Mouse (Mus musculus): ENCODE measurements around the gene Adprh. TPM values are rescaled to one million over a fixed set of nuclear protein-coding genes. Genes with fewer than 3 reads are reported as not detected.
"Not testable (repeated sequence)": the region's sequence is repeated elsewhere in the genome, so short reads cannot be mapped to it uniquely, and the experiment has no call there.

Gene Adprh
- polyA plus RNA-seq, 1 experiment from 2014 or later: 139 TPM

- Histone ChIP-seq H3K9me3 (ENCODE audit: control insufficient read depth, low read length) (no peaks in the 10 kb centered on the region), H3K27ac (replicated peaks; ENCODE audit: low read depth, low read length) (no peak overlapping the region), H3K27me3 (ENCODE audit: control insufficient read depth, insufficient read depth, low read length) (no peaks in the 10 kb centered on the region), H3K36me3 (ENCODE audit: control insufficient read depth, insufficient read depth, low read length) (peaks cover 43% of the 10 kb centered on the region), H3K4me3 (replicated peaks; ENCODE audit: low read depth, low read length) (no peak overlapping the region), H3K4me1 (ENCODE audit: control insufficient read depth, insufficient read depth, low read length) (peaks cover 14% of the 10 kb centered on the region), H3K9ac (replicated peaks; ENCODE audit: low read length) (no peak overlapping the region), H3K4me2 (ENCODE audit: low read length) (no peak overlapping the region)
- WGBS: 92% methylated on average over 7 of the region's 7 CpGs
- DNase-seq (no peak), ATAC-seq (ENCODE audit: low FRiP score, low TSS enrichment) (no peak)
Measured at GRCm38 (mm10) chr16:38450707-38451106, 1.8 kb downstream of the Adprh start.

GRCm38 (mm10) chr16:38448458-38448857, 4.0 kb downstream of the Adprh start:
- WGBS: 96% methylated on average over 12 of the region's 12 CpGs
- Histone ChIP-seq H3K27ac (replicated peaks; ENCODE audit: low read depth, low read length) (no peak overlapping the region), H3K4me1 (ENCODE audit: control insufficient read depth, insufficient read depth, low read length) (peaks cover 14% of the 10 kb centered on the region), H3K36me3 (ENCODE audit: control insufficient read depth, insufficient read depth, low read length) (peaks cover 63% of the 10 kb centered on the region), H3K9ac (replicated peaks; ENCODE audit: low read length) (no peak overlapping the region), H3K4me3 (replicated peaks; ENCODE audit: low read depth, low read length) (no peak overlapping the region), H3K4me2 (ENCODE audit: low read length) (no peak overlapping the region), H3K9me3 (ENCODE audit: control insufficient read depth, low read length) (no peaks in the 10 kb centered on the region), H3K27me3 (ENCODE audit: control insufficient read depth, insufficient read depth, low read length) (no peaks in the 10 kb centered on the region)
- DNase-seq: no peak
- no peak for ATAC-seq (ENCODE audit: low FRiP score, low TSS enrichment)

DNA sequence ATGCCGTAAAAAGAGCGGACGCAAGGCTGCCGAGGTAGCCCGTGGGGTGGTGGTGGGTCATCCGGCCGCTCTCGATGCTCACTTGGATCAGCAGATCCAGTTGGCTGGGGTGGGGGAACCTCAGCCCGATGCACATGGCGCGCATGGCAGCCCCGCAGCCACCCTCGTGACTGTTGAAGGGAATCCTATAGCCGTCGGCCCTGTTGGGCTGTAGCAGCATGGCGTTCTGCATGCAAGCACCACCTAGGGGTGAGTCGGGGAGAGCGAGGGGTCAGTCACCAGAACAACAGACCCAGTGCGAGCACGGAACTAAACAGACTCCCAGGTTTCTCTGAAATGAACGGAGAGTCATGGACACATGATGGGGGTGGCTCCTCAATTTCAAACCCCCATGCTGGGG, 5.1 kb downstream of the Adprh start:
- Histone ChIP-seq H3K9me3 (ENCODE audit: control insufficient read depth, low read length) (no peaks in the 10 kb centered on the region), H3K4me3 (replicated peaks; ENCODE audit: low read depth, low read length) (no peak overlapping the region), H3K27ac (replicated peaks; ENCODE audit: low read depth, low read length) (no peak overlapping the region), H3K4me2 (ENCODE audit: low read length) (no peak overlapping the region), H3K36me3 (ENCODE audit: control insufficient read depth, insufficient read depth, low read length) (peaks cover 67% of the 10 kb centered on the region), H3K4me1 (ENCODE audit: control insufficient read depth, insufficient read depth, low read length) (peaks cover 14% of the 10 kb centered on the region), H3K27me3 (ENCODE audit: control insufficient read depth, insufficient read depth, low read length) (no peaks in the 10 kb centered on the region), H3K9ac (replicated peaks; ENCODE audit: low read length) (no peak overlapping the region)
- ATAC-seq (ENCODE audit: low FRiP score, low TSS enrichment) (no peak), DNase-seq (no peak)
- WGBS: 89% methylated on average over 21 of the region's 21 CpGs

- H3K36me3 ChIP-seq (ENCODE audit: control insufficient read depth, insufficient read depth, low read length): peaks cover 67% of the 10 kb centered on the region
- not testable (repeated sequence) for H3K27ac ChIP-seq (replicated peaks; ENCODE audit: low read depth, low read length); H3K4me2 ChIP-seq (ENCODE audit: low read length); H3K4me3 ChIP-seq (replicated peaks; ENCODE audit: low read depth, low read length); DNase-seq; H3K4me1 ChIP-seq (ENCODE audit: control insufficient read depth, insufficient read depth, low read length); H3K9me3 ChIP-seq (ENCODE audit: control insufficient read depth, low read length); ATAC-seq (ENCODE audit: low FRiP score, low TSS enrichment); H3K27me3 ChIP-seq (ENCODE audit: control insufficient read depth, insufficient read depth, low read length); H3K9ac ChIP-seq (replicated peaks; ENCODE audit: low read length)
- WGBS: 92% methylated on average over 2 of the region's 2 CpGs
Measured at GRCm38 (mm10) chr16:38446141-38446540, 6.4 kb downstream of the Adprh start.

DNA sequence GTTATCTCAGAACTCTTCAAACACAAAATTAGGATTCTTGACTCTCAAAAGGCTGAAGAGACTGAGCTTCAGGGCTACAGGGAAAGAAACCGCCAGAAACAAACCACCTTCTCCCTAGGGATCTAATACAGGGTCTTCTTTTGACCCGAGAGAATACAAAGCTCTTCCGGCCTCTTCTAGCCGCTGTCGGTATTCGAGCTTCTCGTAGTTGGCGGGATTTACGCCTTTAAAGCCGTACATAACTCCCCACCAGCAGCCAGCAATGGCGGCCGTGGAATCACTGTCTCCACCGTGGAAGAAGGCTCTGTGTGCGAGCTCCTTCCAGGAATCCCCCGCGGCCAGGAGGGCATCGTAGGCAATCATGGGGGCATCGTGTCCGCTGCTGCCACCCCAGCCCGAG, 6.9 kb downstream of the Adprh start:
- H3K4me1 ChIP-seq (ENCODE audit: control insufficient read depth, insufficient read depth, low read length): peaks cover under 1% of the 10 kb centered on the region; the same call in 1 of the 2 replicates
- 97% methylated on average over 20 of the region's 20 CpGs for WGBS
- no peaks in the 10 kb centered on the region for H3K9me3 ChIP-seq (ENCODE audit: control insufficient read depth, low read length)
- no peak overlapping the region for H3K4me3 ChIP-seq (replicated peaks; ENCODE audit: low read depth, low read length)
- no peak overlapping the region for H3K27ac ChIP-seq (replicated peaks; ENCODE audit: low read depth, low read length)
- no peak overlapping the region for H3K9ac ChIP-seq (replicated peaks; ENCODE audit: low read length)
- no peak overlapping the region for H3K4me2 ChIP-seq (ENCODE audit: low read length)
- DNase-seq (no peak), ATAC-seq (ENCODE audit: low FRiP score, low TSS enrichment) (no peak)
- H3K27me3 ChIP-seq (ENCODE audit: control insufficient read depth, insufficient read depth, low read length): no peaks in the 10 kb centered on the region
- peaks cover 67% of the 10 kb centered on the region for H3K36me3 ChIP-seq (ENCODE audit: control insufficient read depth, insufficient read depth, low read length)

DNA sequence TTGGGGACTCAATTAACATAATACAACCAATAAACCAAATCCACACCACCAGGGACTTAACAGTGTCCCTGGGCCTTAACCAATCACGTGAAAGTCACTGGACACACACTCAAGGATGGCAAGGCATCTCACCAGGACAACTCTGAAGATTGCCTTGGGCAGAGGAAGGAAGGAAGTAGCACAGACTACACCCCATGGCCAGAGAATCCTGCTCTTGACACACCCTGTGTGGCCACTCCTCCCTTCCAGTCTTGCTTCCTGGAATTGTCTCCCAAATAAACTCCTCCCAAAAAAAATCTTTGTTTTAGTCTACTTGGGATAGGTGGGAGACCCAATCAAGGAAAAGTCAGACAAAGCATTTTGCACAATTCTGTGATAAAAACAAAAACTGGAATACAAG, 7.5 kb downstream of the Adprh start:
- ATAC-seq (ENCODE audit: low FRiP score, low TSS enrichment) (no peak), DNase-seq (no peak)
- Histone ChIP-seq H3K4me2 (ENCODE audit: low read length) (no peak overlapping the region), H3K9me3 (ENCODE audit: control insufficient read depth, low read length) (no peaks in the 10 kb centered on the region), H3K36me3 (ENCODE audit: control insufficient read depth, insufficient read depth, low read length) (peaks cover 64% of the 10 kb centered on the region), H3K27ac (replicated peaks; ENCODE audit: low read depth, low read length) (no peak overlapping the region), H3K9ac (replicated peaks; ENCODE audit: low read length) (no peak overlapping the region), H3K4me3 (replicated peaks; ENCODE audit: low read depth, low read length) (no peak overlapping the region), H3K27me3 (ENCODE audit: control insufficient read depth, insufficient read depth, low read length) (no peaks in the 10 kb centered on the region), H3K4me1 (ENCODE audit: control insufficient read depth, insufficient read depth, low read length) (no peaks in the 10 kb centered on the region)
- 100% methylated on average over 1 of the region's 1 CpGs for WGBS

DNA sequence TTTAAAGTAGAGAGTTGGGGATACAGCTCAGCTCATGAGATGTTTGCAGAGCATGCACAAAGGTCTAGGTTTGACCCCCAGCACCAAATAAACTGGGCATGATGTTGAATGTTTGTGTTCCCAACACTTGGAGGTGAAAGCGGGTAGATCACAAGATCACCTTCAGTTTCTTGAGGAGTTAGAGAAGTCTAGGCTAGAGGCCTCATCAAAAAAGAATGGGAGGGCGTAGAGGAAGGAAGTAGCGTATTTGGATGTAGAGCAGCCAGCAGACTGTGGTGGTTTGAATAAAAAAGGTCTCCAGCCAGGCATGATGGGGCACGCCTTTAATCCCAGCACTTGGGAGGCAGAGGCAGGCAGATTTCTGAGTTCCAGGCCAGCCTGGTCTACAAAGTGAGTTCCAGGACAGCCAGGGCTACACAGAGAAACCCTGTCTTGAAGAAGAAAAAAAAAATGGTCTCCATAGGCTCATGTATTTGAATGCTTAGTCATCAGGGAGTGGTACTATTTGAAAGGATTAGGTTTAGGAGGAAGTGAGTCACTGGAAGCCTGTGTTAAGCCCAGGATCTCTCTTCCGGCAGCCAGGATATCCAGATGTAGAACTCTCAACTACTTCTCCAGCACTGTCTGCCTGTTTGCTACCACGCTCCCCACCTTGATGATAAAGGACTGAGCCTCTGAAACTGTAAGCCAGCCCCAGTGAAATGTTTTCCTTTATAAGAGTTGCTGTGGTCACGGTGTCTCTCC, 8.6 kb downstream of the Adprh start:
- ATAC-seq (ENCODE audit: low FRiP score, low TSS enrichment) (no peak), DNase-seq (no peak)
- Histone ChIP-seq H3K27ac (replicated peaks; ENCODE audit: low read depth, low read length) (no peak overlapping the region), H3K4me1 (ENCODE audit: control insufficient read depth, insufficient read depth, low read length) (no peaks in the 10 kb centered on the region), H3K36me3 (ENCODE audit: control insufficient read depth, insufficient read depth, low read length) (peaks cover 55% of the 10 kb centered on the region), H3K27me3 (ENCODE audit: control insufficient read depth, insufficient read depth, low read length) (no peaks in the 10 kb centered on the region), H3K4me2 (ENCODE audit: low read length) (no peak overlapping the region), H3K9me3 (ENCODE audit: control insufficient read depth, low read length) (no peaks in the 10 kb centered on the region), H3K9ac (replicated peaks; ENCODE audit: low read length) (no peak overlapping the region), H3K4me3 (replicated peaks; ENCODE audit: low read depth, low read length) (no peak overlapping the region)
- WGBS: 94% methylated on average over 7 of the region's 7 CpGs

DNA sequence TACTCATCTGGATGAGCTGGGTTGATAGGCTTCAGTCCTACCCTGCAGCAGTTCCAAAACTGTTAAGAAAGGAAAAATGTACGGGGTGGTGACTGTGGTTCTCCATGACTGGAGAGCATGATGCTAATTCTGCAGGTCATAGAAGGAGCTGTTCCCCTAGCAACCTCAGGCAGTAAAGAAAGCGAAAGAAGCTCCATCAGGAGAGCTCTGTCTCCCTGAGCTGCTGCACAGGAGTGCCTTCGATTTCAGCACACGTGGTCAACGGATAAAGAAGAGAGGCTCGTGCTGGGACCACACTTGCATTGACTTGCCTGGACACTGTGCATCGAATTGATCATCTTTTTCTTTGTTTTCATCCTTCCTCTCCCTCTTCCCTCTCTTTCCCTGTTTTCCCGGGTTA, 10.3 kb downstream of the Adprh start:
- ATAC-seq (ENCODE audit: low FRiP score, low TSS enrichment): no peak
- 90% methylated on average over 8 of the region's 8 CpGs for WGBS
- H3K36me3 ChIP-seq (ENCODE audit: control insufficient read depth, insufficient read depth, low read length): peaks cover 40% of the 10 kb centered on the region
- no peak overlapping the region for H3K9ac ChIP-seq (replicated peaks; ENCODE audit: low read length)
- H3K4me2 ChIP-seq (ENCODE audit: low read length): no peak overlapping the region
- no peak overlapping the region for H3K27ac ChIP-seq (replicated peaks; ENCODE audit: low read depth, low read length)
- H3K27me3 ChIP-seq (ENCODE audit: control insufficient read depth, insufficient read depth, low read length): no peaks in the 10 kb centered on the region
- H3K4me1 ChIP-seq (ENCODE audit: control insufficient read depth, insufficient read depth, low read length): no peaks in the 10 kb centered on the region
- H3K4me3 ChIP-seq (replicated peaks; ENCODE audit: low read depth, low read length): no peak overlapping the region
- no peaks in the 10 kb centered on the region for H3K9me3 ChIP-seq (ENCODE audit: control insufficient read depth, low read length)
- DNase-seq: no peak

- peaks cover 34% of the 10 kb centered on the region for H3K36me3 ChIP-seq (ENCODE audit: control insufficient read depth, insufficient read depth, low read length)
- no peak for ATAC-seq (ENCODE audit: low FRiP score, low TSS enrichment)
- no peak overlapping the region for H3K9ac ChIP-seq (replicated peaks; ENCODE audit: low read length)
- DNase-seq: no peak
- 93% methylated on average over 5 of the region's 5 CpGs for WGBS
- H3K4me1 ChIP-seq (ENCODE audit: control insufficient read depth, insufficient read depth, low read length): no peaks in the 10 kb centered on the region
- no peak overlapping the region for H3K4me2 ChIP-seq (ENCODE audit: low read length)
- H3K27ac ChIP-seq (replicated peaks; ENCODE audit: low read depth, low read length): no peak overlapping the region
- H3K4me3 ChIP-seq (replicated peaks; ENCODE audit: low read depth, low read length): no peak overlapping the region
- H3K27me3 ChIP-seq (ENCODE audit: control insufficient read depth, insufficient read depth, low read length): no peaks in the 10 kb centered on the region
- no peaks in the 10 kb centered on the region for H3K9me3 ChIP-seq (ENCODE audit: control insufficient read depth, low read length)
Measured at GRCm38 (mm10) chr16:38441611-38442010, 10.9 kb downstream of the Adprh start.

Measured in midbrain, embryonic 14.5 days (tissue).